Mouse (Mus musculus) kidney, postnatal 10 days (tissue): ENCODE measurements around the gene Mtf1.

Experiments
- DNase-seq: peaks from one replicate; pipeline ENCODE4 v3.0.0; 2021; ENCODE audit warnings: mixed read lengths

The Mtf1 gene

DNA sequence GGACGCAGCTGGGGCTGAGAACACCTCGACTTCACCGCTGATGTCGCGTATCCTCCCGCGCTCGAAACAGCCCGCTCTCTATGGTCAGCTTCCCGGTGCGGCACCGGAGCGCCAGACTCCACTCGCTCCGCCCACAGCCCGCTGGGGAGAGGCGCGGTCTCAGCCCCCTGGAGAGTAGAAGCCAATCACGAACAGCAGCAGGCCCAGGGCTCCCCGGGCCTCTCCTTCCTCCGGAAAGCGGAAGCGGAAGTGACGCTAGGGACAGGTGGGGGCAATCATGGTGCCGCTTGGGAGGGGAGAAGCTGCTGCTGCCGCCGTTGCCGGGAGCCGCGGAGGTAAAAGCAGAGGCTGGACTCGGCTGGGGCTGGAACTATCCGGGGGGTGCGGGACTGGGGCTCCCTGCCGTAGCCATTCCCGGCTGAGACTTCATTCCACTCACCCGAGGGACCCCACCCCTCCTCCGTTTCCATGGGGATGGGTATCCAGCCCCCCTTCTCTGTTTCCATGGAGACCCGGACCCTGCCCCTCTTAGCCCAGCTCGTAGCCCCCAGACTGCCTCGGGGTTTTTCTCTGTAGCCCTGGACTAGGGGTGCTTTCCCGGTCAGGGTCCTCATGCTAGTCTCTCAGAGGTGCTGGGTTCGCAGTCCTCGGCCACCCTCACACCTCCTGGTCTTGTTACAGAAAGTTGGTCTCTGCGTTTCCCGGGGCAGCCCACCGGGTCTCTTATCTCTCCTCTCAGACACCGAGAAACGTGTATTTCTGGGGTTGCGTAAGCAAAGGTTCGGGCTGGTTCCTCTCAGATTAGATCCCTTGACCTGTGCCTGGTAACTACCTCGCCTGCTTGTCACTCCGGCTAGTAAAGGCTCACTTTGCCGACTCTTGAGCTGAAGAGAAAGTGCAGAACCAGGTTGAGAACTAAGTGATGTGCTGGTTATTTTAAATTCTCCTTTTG lies 681 bp downstream of the Mtf1 start:
- peak; percentile 98 for DNase-seq

DNA sequence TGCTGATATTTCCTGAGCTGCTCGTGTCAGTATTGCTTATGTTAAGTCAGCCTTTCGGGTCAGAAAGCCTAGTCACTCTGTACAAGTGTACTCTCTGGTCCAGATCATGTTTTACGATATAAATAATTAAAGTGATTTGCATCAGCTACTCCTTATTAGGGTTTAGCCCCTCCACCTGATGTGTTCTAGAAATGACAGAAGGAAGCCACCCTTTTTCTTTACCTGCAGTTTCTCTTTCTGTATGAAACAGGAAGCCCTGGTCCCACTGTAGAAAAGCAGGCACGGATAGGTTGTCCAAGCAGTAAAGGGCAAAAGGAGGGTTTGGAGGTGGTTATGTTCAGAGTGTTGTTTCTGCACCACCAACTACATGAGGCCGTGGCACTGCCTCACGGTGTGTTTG lies 1.5 kb downstream of the Mtf1 start:
- no peak for DNase-seq

DNA sequence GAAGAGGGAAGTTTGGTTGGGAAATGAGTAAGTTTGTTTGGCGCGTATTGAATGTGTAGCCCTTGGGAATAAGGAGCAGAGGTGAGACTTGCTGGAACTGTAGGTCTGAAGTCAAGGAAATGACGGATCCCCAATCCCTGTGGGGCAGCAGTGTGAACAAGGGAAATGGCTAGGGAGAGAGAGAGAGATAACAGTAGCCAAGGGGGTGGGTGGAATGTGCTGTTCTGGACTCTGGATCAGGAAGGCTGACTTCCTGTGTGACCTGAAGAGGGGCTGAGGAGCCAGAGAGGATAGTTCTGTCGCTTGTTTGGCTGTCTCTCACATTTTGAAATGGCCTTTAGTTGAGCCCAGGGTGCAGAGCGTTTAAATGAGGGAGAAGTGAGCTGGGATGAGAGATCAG lies 6.6 kb downstream of the Mtf1 start:
- peak; percentile 19 for DNase-seq

DNA sequence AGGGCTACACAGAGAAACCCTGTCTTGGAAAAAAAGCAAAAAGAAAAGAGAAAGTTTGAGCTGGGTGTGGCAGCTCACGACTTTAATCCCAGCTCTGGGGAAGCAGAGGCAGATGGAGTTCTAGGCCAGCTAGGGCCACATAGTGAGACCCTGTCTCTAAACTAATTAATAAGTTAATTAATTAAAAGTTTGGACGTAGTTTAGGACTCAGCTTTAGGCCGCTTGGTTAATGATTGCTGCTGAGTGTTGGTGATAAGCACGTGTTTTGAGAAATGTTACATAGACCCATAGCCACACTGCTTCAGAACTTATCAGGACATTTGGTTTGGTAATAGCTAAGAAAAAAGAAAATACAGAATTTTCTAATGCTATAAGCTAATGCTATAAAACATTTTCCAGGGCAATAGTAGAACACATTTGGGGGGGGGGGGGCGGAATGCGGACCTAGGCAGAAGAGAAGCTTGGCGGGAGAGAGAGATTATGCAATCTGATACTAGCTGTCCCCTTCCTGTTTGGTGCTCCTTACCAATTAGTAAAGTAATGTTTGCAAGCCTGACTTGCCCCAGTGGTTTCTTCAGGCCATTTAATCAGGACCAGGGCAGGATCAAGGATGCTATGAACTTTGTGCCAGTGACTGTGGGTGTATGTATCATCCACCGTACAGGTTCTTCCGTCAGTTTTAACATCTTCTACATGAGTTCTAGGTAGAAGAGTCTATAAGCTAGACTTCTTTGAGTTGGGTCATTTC lies 7.4 kb downstream of the Mtf1 start:
- no peak for DNase-seq

DNA sequence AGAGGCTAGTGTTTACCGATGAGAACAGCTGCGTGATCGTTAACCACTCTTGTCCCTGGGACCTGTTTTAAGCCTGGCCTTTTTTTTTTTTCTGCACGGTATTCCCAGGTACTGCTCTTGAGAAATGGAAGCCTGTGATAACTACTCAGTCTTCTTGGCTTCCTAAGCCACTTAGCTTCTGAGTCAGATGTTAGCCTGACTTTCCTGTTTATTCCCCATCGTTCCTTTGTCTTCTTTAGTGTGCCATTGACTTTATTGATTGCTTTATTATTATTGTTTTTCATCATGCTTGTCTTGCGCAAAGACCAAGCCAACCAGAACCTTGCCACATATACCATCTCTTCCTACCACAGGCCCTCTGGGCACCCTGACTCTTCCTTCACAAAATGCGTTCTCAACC lies 8.2 kb downstream of the Mtf1 start:
- no peak for DNase-seq

- no peak for DNase-seq
Measured at GRCm38 (mm10) chr4:124811347-124811975, 9.6 kb downstream of the Mtf1 start.

DNA sequence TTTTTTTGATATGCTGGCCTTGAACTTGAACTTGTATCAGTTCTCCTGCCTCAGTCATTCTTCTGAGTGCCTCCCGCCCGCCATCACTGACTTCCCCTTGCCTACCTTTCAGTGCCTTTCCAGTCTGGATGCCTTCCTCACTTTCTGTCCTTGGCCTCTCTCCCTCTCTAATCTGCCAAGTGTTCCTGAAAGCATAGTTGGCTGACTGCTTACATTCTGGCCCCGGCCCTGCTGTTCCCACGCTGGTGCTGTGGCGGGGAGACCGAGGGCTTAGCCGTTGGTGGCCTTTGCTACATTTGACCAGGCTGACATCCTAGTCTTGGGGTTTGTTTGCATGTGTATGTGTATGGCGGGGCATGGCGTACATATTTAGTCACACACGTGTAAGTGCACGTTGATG lies 14.0 kb downstream of the Mtf1 start:
- DNase-seq, result no peak

DNA sequence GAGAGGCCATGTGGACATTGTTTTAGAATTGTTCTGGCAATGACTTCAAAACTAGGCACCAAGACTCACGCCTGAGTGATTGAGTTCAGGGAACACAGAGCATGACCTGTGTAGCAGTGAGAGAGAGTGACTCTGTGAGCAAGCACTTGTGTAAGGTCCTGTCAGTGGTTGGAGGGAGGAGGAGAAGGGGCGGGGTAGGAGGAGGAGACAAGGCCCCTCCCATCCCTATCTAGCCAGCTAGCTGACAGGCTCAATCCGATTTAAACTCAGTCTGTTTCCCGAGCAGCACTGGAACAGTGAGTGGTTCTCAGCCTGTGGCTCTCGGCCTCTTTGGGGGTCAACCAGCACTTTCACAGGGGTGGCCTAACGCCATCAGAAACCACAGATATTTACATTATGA lies 15.9 kb downstream of the Mtf1 start:
- peak; percentile 66 for DNase-seq

- no peak for DNase-seq
Measured at GRCm38 (mm10) chr4:124818832-124819231, 16.9 kb downstream of the Mtf1 start.

- no peak for DNase-seq
Measured at GRCm38 (mm10) chr4:124824967-124825366, 23.1 kb downstream of the Mtf1 start.

GRCm38 (mm10) chr4:124825371-124825965 lies 23.6 kb downstream of the Mtf1 start:
- DNase-seq, result no peak

- no peak for DNase-seq
Measured at GRCm38 (mm10) chr4:124829671-124830070, 27.8 kb downstream of the Mtf1 start.

DNA sequence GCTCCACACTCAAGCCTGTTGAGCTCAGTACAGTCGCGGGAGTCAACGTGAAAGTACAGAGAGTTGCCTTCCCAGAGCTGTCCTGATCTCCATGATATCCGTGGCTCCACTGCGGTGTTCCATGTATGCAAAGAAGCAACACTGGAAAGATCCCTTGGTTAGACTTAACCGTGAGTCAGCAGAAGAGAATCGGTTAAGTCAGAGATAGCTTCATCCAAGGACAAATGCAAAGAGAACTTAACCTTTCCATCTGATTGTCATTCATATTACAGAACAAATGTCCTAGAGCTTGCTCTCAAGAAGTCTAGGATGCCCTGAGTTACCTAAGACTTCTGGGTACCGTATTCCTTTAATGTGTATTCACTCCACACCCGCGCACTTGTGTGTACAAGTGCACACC lies 30.9 kb downstream of the Mtf1 start:
- DNase-seq, result no peak

GRCm38 (mm10) chr4:124838035-124838700 lies 36.3 kb downstream of the Mtf1 start:
- DNase-seq, result no peak

GRCm38 (mm10) chr4:124840998-124841397 lies 39.1 kb downstream of the Mtf1 start:
- no peak for DNase-seq

GRCm38 (mm10) chr4:124843493-124843892 lies 41.6 kb downstream of the Mtf1 start:
- peak; percentile 52 for DNase-seq

DNA sequence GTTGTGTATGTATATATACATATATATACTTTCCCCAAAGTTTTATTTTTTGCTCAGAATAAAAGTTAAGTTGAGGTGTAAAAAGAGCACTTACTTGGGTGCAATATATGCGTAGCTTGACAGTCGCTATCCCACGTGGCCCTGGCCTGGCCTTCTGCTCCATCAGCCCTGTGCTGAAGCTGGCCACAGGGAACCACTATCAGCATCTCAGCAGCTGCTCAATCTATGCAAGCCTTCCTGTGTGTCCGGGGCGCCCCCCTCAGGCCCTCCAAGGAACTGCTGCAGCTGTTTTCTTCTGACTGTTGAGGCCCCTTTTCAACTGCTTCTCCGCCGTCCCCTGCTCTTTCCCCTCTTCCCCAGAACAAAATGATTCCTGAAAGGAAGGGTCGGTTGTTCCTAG lies 45.7 kb downstream of the Mtf1 start:
- DNase-seq, result peak; percentile 89

- DNase-seq, result peak; percentile 69
Measured at GRCm38 (mm10) chr4:124849631-124850260, 47.8 kb downstream of the Mtf1 start.

GRCm38 (mm10) chr4:124850261-124850913 lies 48.5 kb downstream of the Mtf1 start, which contains the start of gene Yrdc:
Gene Yrdc, plus strand, starts transcription at chr4:124850679.
- DNase-seq, result peak; percentile 97

GRCm38 (mm10) chr4:124850933-124851658 lies 49.2 kb downstream of the Mtf1 start, which contains the start of gene 1110065P20Rik:
Gene 1110065P20Rik, minus strand, starts transcription at chr4:124851196.
- peak; percentile 89 for DNase-seq

DNA sequence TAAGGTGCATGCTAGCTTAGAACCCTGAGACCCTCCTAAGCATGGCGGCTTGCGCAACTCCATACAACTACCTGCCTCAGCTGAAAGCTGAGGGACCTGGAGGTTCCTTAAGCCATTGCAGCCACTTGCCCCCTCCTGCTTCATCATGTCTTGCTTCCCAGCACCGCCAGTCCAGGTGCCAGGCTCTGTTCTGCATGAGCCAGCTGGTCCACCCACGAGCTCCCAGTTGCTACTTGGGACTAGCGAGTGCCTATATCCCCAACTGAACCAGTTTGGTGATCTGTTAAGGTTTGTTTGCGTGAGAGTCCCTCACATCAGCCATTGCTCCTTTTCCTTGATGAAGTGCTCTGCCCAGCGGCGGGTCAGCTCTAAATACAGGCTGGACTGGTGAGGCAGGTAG lies 54.4 kb downstream of the Mtf1 start:
- no peak for DNase-seq
